Mouse (Mus musculus) CH12.LX (cell line): ENCODE measurements around the gene Immp2l.
A peak's percentile ranks its signal among the peaks of the same experiment; 100 is the strongest.

Source experiments
- CTCF ChIP-seq, 2 experiments: IDR thresholded peaks in 1 of 2; conservative IDR thresholded peaks in 1 of 2; 2 replicates each; pipeline ENCODE4 v1.5.1; 2011 to 2012; ENCODE audit warnings: low read depth in 2 of 2, low read length in 2 of 2, improper control_type of control experiment in 1 of 2, inconsistent platforms in 1 of 2, mild to moderate bottlenecking in 1 of 2, moderate library complexity in 1 of 2
- HCFC1 ChIP-seq: IDR thresholded peaks from 2 replicates; pipeline ENCODE4 v1.6.1; 2012; ENCODE audit warnings: low read depth, mild to moderate bottlenecking, inconsistent platforms, low read length, improper control_type of control experiment
- IRF4 ChIP-seq: IDR thresholded peaks from 2 replicates; pipeline ENCODE4 v1.6.1; 2014; ENCODE audit warnings: low read depth, mild to moderate bottlenecking, inconsistent platforms, low read length, improper control_type of control experiment
- MAFK ChIP-seq: IDR thresholded peaks from 2 replicates; pipeline ENCODE4 v1.6.1; 2011; ENCODE audit warnings: low read length, improper control_type of control experiment; ENCODE audit not compliant: insufficient replicate concordance
- MXI1 ChIP-seq: IDR thresholded peaks from 2 replicates; pipeline ENCODE4 v1.6.1; 2011; ENCODE audit warnings: mild to moderate bottlenecking, low read depth, low read length, improper control_type of control experiment
- POLR2A ChIP-seq: IDR thresholded peaks from 2 replicates; pipeline ENCODE4 v1.6.1; 2011; ENCODE audit warnings: low read depth, mild to moderate bottlenecking, improper control_type of control experiment, low read length
- RAD21 ChIP-seq: IDR thresholded peaks from 2 replicates; pipeline ENCODE4 v1.6.1; 2011; ENCODE audit warnings: low read depth, mild to moderate bottlenecking, low read length, improper control_type of control experiment, moderate library complexity
- ZC3H11A ChIP-seq: IDR thresholded peaks from 2 replicates; pipeline ENCODE4 v1.6.1; 2012; ENCODE audit warnings: low read depth, mild to moderate bottlenecking, inconsistent platforms, low read length, improper control_type of control experiment
- ZKSCAN1 ChIP-seq: IDR thresholded peaks from 2 replicates; pipeline ENCODE4 v1.6.1; 2012; ENCODE audit warnings: low read depth, inconsistent platforms, low read length, improper control_type of control experiment, borderline replicate concordance

DNA sequence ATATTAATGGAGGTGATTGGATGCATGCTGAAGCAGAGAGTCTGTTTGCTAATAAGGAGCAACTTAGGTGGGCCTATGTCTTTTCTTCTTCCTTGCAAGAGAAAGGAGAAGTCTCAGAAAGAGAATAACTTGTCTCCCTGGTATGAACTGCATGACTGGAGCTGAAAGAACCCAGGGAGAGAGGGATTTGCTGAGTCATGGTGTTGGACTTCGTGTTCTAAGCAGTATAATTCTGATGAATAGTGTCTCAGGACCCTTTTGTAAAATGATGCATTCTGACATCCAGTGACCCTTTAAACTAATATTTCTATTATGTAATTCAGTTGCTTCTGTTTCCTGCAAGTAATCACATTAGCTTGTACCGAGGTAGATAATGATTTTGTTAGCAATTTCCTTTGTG lies 208.1 kb downstream of the Immp2l start:
- TF ChIP-seq CTCF (conservative IDR thresholded peaks at IDR 0.05 in 1 of 2, IDR thresholded peaks at IDR 0.05 in 1 of 2; ENCODE audit: low read depth in 2 of 2, low read length in 2 of 2) (no peak), POLR2A (no peak), MAFK (peak; percentile 41; the same call in 1 of the 2 replicates), RAD21 (no peak), MXI1 (no peak), HCFC1 (no peak), ZC3H11A (no peak), ZKSCAN1 (no peak), IRF4 (no peak)
